Mouse (Mus musculus) erythroblast, adult 5-6 weeks (primary cell): ENCODE results near the gene Dnmt3b. TPM values are rescaled to one million over a fixed set of nuclear protein-coding genes. Genes with fewer than 3 reads are reported as not detected.
A peak's percentile ranks its signal among the peaks of the same experiment; 100 is the strongest.

Experiments
- ATAC-seq: replicated peaks from 2 replicates; pipeline ENCODE4 v1.8.0; 2016; ENCODE audit warnings: moderate number of reproducible peaks, mild to moderate bottlenecking, moderate TSS enrichment, inconsistent platforms; ENCODE audit not compliant: poor library complexity, low FRiP score, severe bottlenecking
- total RNA-seq, 2 experiments: library from RNA; stranded (forward) in 1 of 2; stranded (reverse) in 1 of 2; fragments of 150-400 nt in 1 of 2; fragments of 200-764, 138-1000 nt in 1 of 2; gene quantifications; 2 replicates each; pipeline versions ENCODE4 v1.2.3 to v1.2.4; 2015 to 2017; ENCODE audit warnings: low replicate concordance in 2 of 2

Dnmt3b gene
- total RNA-seq, 2 experiments from 2014 or later, result 0.94 to 2.3 TPM

GRCm38 (mm10) chr2:153694462-153695085, 45.3 kb downstream of the Dnmt3b start:
- ATAC-seq, result peak; percentile 91

- no peak for ATAC-seq
Observed at GRCm38 (mm10) chr2:153696352-153696751, 47.1 kb downstream of the Dnmt3b start, which contains the start of gene Dnmt3c. Gene Dnmt3c (plus strand): TSS chr2:153696652.

DNA sequence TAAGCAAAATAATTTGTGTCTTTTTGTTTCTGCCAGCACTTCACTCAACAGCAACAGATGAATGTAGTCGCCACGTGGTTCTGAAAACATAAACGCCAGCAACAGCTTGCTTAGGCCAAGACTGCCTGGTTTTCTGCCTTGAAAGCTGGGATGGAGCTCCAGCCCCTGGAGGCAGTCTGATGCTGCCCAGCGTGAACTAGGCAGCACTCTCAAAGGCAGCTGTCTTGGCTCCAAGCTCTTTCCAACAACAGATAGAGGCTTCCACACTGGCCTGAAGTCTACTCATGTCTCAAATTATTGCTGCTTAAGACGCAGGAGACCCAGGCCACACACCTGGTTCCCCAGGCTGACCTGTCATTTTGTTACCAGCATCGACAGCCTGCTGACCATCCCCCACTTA, 54.1 kb downstream of the Dnmt3b start:
- no peak for ATAC-seq

- ATAC-seq, result peak; percentile 82
Observed at GRCm38 (mm10) chr2:153710701-153711330, 61.6 kb downstream of the Dnmt3b start.

GRCm38 (mm10) chr2:153712646-153713091, 63.4 kb downstream of the Dnmt3b start:
- ATAC-seq, result no peak

DNA sequence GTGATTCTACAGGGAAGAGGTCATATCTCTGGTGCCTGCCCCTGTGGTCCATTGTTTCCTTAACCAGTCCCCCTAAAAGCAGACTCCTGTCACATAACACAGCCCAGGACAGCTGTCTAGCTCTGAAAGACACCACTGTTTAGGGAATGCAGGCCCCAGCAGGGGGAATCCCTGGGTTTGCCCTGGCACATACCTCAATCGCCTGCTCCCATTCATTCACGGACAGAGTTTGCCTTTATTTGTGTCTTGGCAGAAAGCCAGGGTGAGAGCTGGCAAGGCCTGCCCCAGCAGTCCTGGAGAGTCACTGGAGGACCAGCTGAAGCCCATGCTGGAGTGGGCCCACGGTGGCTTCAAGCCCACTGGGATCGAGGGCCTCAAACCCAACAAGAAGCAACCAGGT, 64.0 kb downstream of the Dnmt3b start:
- ATAC-seq, result no peak

DNA sequence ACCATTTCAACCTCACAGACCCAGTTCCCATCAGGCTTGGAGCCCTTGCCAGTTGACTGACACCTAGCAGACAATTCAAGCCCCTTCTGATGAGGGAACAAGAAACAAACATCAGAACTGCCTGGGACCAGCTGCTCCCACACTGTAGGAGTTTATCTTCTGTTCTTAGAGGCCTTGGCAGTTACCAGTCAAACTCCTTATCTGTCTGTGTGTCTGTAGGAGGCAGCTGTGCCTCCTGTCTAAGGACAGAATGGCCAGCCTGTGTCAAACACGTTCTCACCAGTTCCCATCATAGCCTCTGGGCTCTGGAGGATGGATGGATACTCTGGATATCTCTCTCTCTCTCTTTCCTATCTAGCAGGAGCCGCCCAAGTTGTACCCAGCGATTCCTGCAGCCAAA, 68.6 kb downstream of the Dnmt3b start:
- peak; percentile 37; the same call in 1 of the 2 replicates for ATAC-seq

DNA sequence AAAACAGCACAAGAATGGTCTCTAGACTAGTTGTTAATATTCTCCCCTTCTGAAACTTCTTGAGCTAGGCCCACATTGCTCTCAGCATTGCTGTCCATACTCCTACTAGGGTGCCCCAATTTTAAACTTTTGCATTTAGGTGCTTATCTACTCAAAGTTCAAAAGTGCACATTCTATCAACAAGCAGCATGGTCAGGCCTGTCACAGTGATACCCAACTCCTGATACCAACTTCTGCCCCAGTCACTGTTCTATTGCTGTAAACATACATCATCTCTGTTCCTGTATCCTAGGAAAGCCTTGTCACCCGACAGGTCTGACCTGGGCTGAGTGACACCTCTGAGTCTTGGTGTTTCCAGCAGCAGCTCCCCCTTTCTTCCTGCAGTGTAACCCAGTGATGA, 73.8 kb downstream of the Dnmt3b start:
- no peak for ATAC-seq

DNA sequence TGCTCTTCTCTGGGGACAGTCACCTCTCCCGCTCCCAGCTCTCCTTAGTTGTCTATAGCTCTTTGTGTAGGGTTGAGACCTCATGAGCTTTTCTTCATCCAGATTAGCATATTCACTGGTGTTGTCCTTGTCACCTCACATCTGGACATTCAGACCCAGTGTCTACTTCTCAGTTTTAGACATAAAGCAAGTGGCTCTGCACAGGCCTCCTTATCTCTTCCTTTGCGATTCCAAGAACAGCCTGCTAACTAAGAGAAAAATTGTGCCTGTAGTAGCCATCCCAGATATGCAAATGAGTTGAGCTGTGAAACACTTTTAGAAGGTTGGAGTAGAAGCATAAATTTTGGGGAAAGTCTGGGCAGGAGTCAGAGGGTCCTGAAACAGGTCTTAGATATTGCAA, 75.2 kb downstream of the Dnmt3b start:
- ATAC-seq, result no peak

DNA sequence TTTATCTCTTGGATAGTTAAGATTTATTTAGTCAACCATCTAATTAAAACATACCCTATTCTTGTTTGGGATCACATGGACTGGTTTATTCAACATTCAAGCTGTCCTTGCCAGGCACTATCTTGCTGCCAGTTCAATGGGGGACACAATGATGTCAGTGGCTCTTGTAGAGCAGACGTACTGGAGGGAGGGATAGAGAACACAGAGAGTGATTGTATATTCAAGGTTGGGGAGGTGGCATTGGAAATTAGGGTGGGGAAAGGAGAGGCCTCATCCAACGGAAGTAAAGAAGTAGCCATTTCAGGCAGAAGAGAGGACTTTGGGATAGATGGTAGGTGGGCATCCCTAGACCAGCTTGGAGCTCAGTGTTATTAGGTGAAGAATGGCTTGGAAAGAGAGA, 75.6 kb downstream of the Dnmt3b start:
- no peak for ATAC-seq

- ATAC-seq, result no peak
Observed at GRCm38 (mm10) chr2:153725291-153725690, 76.0 kb downstream of the Dnmt3b start.

GRCm38 (mm10) chr2:153734033-153734432, 84.8 kb downstream of the Dnmt3b start:
- ATAC-seq, result no peak

Other genes starting within 250 kb of the Dnmt3b start
- gene 4930404H24Rik, start 156.7 kb upstream of the Dnmt3b start, total RNA-seq (2015; ENCODE audit: low replicate concordance), result 7.1 TPM in 1 of 2 replicates, not detected in the other
- not detected in 2 replicates for gene 4930404H24Rik, start 156.7 kb upstream of the Dnmt3b start, total RNA-seq (2017; ENCODE audit: low replicate concordance)
- gene Nol4l, start 119.5 kb upstream of the Dnmt3b start, total RNA-seq (2015; ENCODE audit: low replicate concordance), result 2.7 and 6.1 TPM in 2 replicates
- 1.8 and 4.3 TPM in 2 replicates for gene Nol4l, start 119.5 kb upstream of the Dnmt3b start, total RNA-seq (2017; ENCODE audit: low replicate concordance)
- gene Commd7, start 16.7 kb upstream of the Dnmt3b start, total RNA-seq (2015; ENCODE audit: low replicate concordance), result 9.2 and 18.8 TPM in 2 replicates
- gene Commd7, start 16.7 kb upstream of the Dnmt3b start, total RNA-seq (2017; ENCODE audit: low replicate concordance), result 2.4 and 4.3 TPM in 2 replicates
- not detected in 2 replicates for gene Dnmt3c, start 47.2 kb downstream of the Dnmt3b start, total RNA-seq (2015; ENCODE audit: low replicate concordance)
- not detected in 2 replicates for gene Dnmt3c, start 47.2 kb downstream of the Dnmt3b start, total RNA-seq (2017; ENCODE audit: low replicate concordance)
- 40.5 and 93.4 TPM in 2 replicates for gene Mapre1, start 91.8 kb downstream of the Dnmt3b start, total RNA-seq (2015; ENCODE audit: low replicate concordance)
- gene Mapre1, start 91.8 kb downstream of the Dnmt3b start, total RNA-seq (2017; ENCODE audit: low replicate concordance), result 24.1 and 38.3 TPM in 2 replicates
- gene Efcab8, start 130.5 kb downstream of the Dnmt3b start, total RNA-seq (2015; ENCODE audit: low replicate concordance), result not detected in 2 replicates
- 0.51 TPM in 1 of 2 replicates, not detected in the other for gene Efcab8, start 130.5 kb downstream of the Dnmt3b start, total RNA-seq (2017; ENCODE audit: low replicate concordance)
- not detected in 2 replicates for gene Sun5, start 221.6 kb downstream of the Dnmt3b start, total RNA-seq (2015; ENCODE audit: low replicate concordance)
- gene Sun5, start 221.6 kb downstream of the Dnmt3b start, total RNA-seq (2017; ENCODE audit: low replicate concordance), result not detected in 2 replicates
- not detected in 2 replicates for gene Bpifb2, start 225.6 kb downstream of the Dnmt3b start, total RNA-seq (2015; ENCODE audit: low replicate concordance)
- gene Bpifb2, start 225.6 kb downstream of the Dnmt3b start, total RNA-seq (2017; ENCODE audit: low replicate concordance), result not detected in 2 replicates